In the genomic region with DNA sequence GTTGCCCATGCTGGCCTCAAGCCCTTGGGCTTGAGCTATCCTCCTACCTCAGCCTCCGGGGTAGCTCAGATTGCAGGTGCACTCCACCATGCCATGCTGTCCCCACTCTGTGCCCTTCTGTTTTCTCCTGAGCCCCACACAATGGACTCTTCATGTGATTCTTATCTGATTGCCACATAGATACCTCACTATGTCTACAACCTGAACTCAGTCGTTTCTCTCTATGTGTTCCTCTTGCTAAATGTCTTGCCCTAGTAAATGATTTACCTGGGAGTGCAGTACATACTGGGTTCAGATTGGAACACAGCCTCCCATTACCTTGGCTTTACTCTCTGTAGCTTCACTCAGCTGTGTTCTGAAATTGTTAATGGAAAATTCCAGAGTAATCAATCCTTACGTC, we compare ENCODE assay signal across 21 mouse cellular contexts. TPM values are rescaled to one million over a fixed set of nuclear protein-coding genes. Genes with fewer than 3 reads are reported as not detected.
DNase-seq lines count a peak whose midpoint lies in the region; ATAC-seq and TF ChIP-seq lines count a peak whose summit lies in the region.
"Had no signal": no experiment of that assay in that cellular context is flagged by ENCODE, and none has a peak within 500 bp of the region (broad histone marks: within the 10 kb centered on the region; RNA-seq: fewer than 3 reads in every experiment).

No protein-coding gene starts in this region.

- no peak overlapping the region for H3K9ac ChIP-seq in stomach, embryonic 14.5 days (replicated peaks; ENCODE audit: low read depth, low read length)
- H3K9ac ChIP-seq in stomach, postnatal 0 days (ENCODE audit: low read length): no peak overlapping the region
- H3K9ac ChIP-seq in liver, embryonic 13.5 days: no peak overlapping the region
- H3K9ac ChIP-seq: embryonic facial prominence, embryonic 13.5 days; limb, embryonic 12.5 days had no signal

- peak overlapping the region; percentile 32 for H3K27ac ChIP-seq in kidney, adult 2 months (ENCODE audit: insufficient read depth, low read depth, low read length)
- no peak overlapping the region for H3K27ac ChIP-seq in stomach, embryonic 14.5 days (ENCODE audit: low read length)
- H3K27ac ChIP-seq in stomach, postnatal 0 days (replicated peaks): no peak overlapping the region
- peak overlapping the region; percentile 74 for H3K27ac ChIP-seq in liver, embryonic 13.5 days
- H3K27ac ChIP-seq: embryonic facial prominence, embryonic 13.5 days; hindbrain, postnatal 0 days; limb, embryonic 12.5 days; macrophage; midbrain, embryonic 10.5 days had no signal

- H3K4me2 ChIP-seq in stomach, embryonic 14.5 days (replicated peaks; ENCODE audit: low read depth, low read length): no peak overlapping the region
- H3K4me2 ChIP-seq in stomach, postnatal 0 days (replicated peaks; ENCODE audit: low read depth): no peak overlapping the region
- no peak overlapping the region for H3K4me2 ChIP-seq in liver, embryonic 13.5 days
- H3K4me2 ChIP-seq: embryonic facial prominence, embryonic 13.5 days; limb, embryonic 12.5 days had no signal

- no peak for TF ChIP-seq POLR2A in kidney, adult 2 months (IDR thresholded peaks at IDR 0.05; ENCODE audit: low read depth, low read length)

- no peak overlapping the region for H3K4me3 ChIP-seq in kidney, adult 2 months (ENCODE audit: insufficient read depth, low read depth, low read length)
- no peak overlapping the region for H3K4me3 ChIP-seq in stomach, embryonic 14.5 days (ENCODE audit: low read depth, low read length)
- no peak overlapping the region for H3K4me3 ChIP-seq in stomach, postnatal 0 days (ENCODE audit: low read depth, low read length)
- no peak overlapping the region for H3K4me3 ChIP-seq in liver, embryonic 13.5 days (replicated peaks)
- H3K4me3 ChIP-seq: embryonic facial prominence, embryonic 13.5 days; limb, embryonic 12.5 days; midbrain, embryonic 10.5 days had no signal

- no peaks in the 10 kb centered on the region for H3K27me3 ChIP-seq in kidney, adult 2 months (replicated peaks; ENCODE audit: control insufficient read depth, insufficient read depth, low read length)
- no peaks in the 10 kb centered on the region for H3K27me3 ChIP-seq in stomach, embryonic 14.5 days (ENCODE audit: control insufficient read depth, insufficient read depth, low read length)
- H3K27me3 ChIP-seq in stomach, postnatal 0 days (ENCODE audit: control insufficient read depth, insufficient read depth, low read length): no peaks in the 10 kb centered on the region
- H3K27me3 ChIP-seq in liver, embryonic 13.5 days: no peaks in the 10 kb centered on the region
- H3K27me3 ChIP-seq: embryonic facial prominence, embryonic 13.5 days; limb, embryonic 12.5 days; Patski had no signal

- 52% methylated on average over 3 of the region's 3 CpGs for WGBS in kidney, adult 2 months
- WGBS in stomach, embryonic 14.5 days: 76% methylated on average over 3 of the region's 3 CpGs
- WGBS in stomach, postnatal 0 days: 77% methylated on average over 3 of the region's 3 CpGs
- WGBS in liver, embryonic 13.5 days (ENCODE audit: insufficient replicate concordance): 64% methylated on average over 3 of the region's 3 CpGs

- 0 out of 2 replicates have a peak, but pooled peaks have one; percentile 14 for ATAC-seq in stomach, embryonic 14.5 days (ENCODE audit: insufficient number of reproducible peaks, insufficient read depth, low FRiP score, low read depth)
- ATAC-seq in stomach, postnatal 0 days (ENCODE audit: low FRiP score, low TSS enrichment): no peak
- ATAC-seq in liver, embryonic 13.5 days (ENCODE audit: low read depth): peak; percentile 81
- ATAC-seq: CD4-positive, CD25-positive, alpha-beta regulatory T cell, adult 4 months; forebrain, embryonic 14.5 days; Patski had no signal

- no peaks in the 10 kb centered on the region for H3K9me3 ChIP-seq in stomach, embryonic 14.5 days (ENCODE audit: control insufficient read depth, low read depth, low read length)
- no peaks in the 10 kb centered on the region for H3K9me3 ChIP-seq in stomach, postnatal 0 days (ENCODE audit: control insufficient read depth, low read length)
- no peaks in the 10 kb centered on the region for H3K9me3 ChIP-seq in liver, embryonic 13.5 days (replicated peaks)
- H3K9me3 ChIP-seq: embryonic facial prominence, embryonic 13.5 days; midbrain, embryonic 10.5 days had no signal

- DNase-seq in kidney, adult 2 months: peak; percentile 78
- DNase-seq in kidney, postnatal 4 days: no peak
- DNase-seq in stomach, postnatal 0 days (ENCODE audit: low spot score): no peak
- no peak for DNase-seq in liver, embryonic 13.5 days
- no peak for DNase-seq in urinary bladder, adult 2 months (ENCODE audit: low spot score)
- DNase-seq in gastrocnemius, postnatal 4 days (ENCODE audit: low spot score in 2 of 2): no peak
- no peak for DNase-seq in frontal cortex, adult 2 months (ENCODE audit: extremely low spot score in 1 of 2, low spot score in 1 of 2)
- DNase-seq: cerebellum, postnatal 10 days; gastrocnemius, postnatal 25 days; retina, postnatal 1 day; right cerebral cortex, postnatal 4 days; thymus, postnatal 4 days had no signal

- peaks cover 24% of the 10 kb centered on the region for H3K4me1 ChIP-seq in kidney, adult 2 months (ENCODE audit: control insufficient read depth, insufficient read depth, low read length)
- no peaks in the 10 kb centered on the region for H3K4me1 ChIP-seq in stomach, embryonic 14.5 days (ENCODE audit: control insufficient read depth, insufficient read depth, low read length)
- no peaks in the 10 kb centered on the region for H3K4me1 ChIP-seq in stomach, postnatal 0 days (replicated peaks; ENCODE audit: control insufficient read depth, insufficient read depth)
- H3K4me1 ChIP-seq in liver, embryonic 13.5 days (replicated peaks): peaks cover 8% of the 10 kb centered on the region
- H3K4me1 ChIP-seq: embryonic facial prominence, embryonic 13.5 days; limb, embryonic 12.5 days had no signal

- no peak for TF ChIP-seq EP300 in stomach, postnatal 0 days (optimal IDR thresholded peaks at IDR 0.05)

- peaks cover 3% of the 10 kb centered on the region; the same call in 1 of the 2 replicates for H3K36me3 ChIP-seq in kidney, adult 2 months (ENCODE audit: control insufficient read depth, insufficient read depth, low read length)
- H3K36me3 ChIP-seq in stomach, embryonic 14.5 days (ENCODE audit: control insufficient read depth, insufficient read depth, low read length): peaks cover 7% of the 10 kb centered on the region; the same call in 1 of the 2 replicates
- peaks cover 3% of the 10 kb centered on the region; the same call in 1 of the 2 replicates for H3K36me3 ChIP-seq in stomach, postnatal 0 days (ENCODE audit: control insufficient read depth, insufficient read depth, low read length)
- H3K36me3 ChIP-seq in liver, embryonic 13.5 days: peaks cover 7% of the 10 kb centered on the region

- no peak for TF ChIP-seq CTCF in kidney, adult 2 months (conservative IDR thresholded peaks at IDR 0.05; ENCODE audit: insufficient read depth, insufficient read length, low read depth, low read length)
- no peak for TF ChIP-seq CTCF in stomach, postnatal 0 days (IDR thresholded peaks at IDR 0.05; ENCODE audit: low read depth)

RNA-seq across cellular contexts. Expression of gene Bphl, which starts 17.6 kb away (rescaled TPM):
- 392 and 418 TPM in 2 replicates for polyA plus RNA-seq in kidney, adult 2 months (2012; rRNA removed)
- polyA plus RNA-seq in stomach, embryonic 14.5 days (2014; fragmentation: Nextera tagmentation; extraction: Ambion mirVana): 36.1 and 38.4 TPM in 2 replicates
- 36.9 and 37.2 TPM in 2 replicates for polyA plus RNA-seq in stomach, postnatal 0 days (2015; fragmentation: Nextera tagmentation; extraction: Ambion mirVana)
- 32.3 and 37.9 TPM in 2 replicates for polyA plus RNA-seq in liver, embryonic 13.5 days (2015; fragmentation: Nextera tagmentation; extraction: Ambion mirVana)
- 51.3 and 71.5 TPM in 2 replicates for polyA plus RNA-seq in urinary bladder, adult 2 months (2012; rRNA removed)
- total RNA-seq in gastrocnemius, postnatal 4 days (2021): 10 to 100 TPM; 23.2 to 34.9 TPM
- 47.1 and 56.5 TPM in 2 replicates for polyA plus RNA-seq in frontal cortex, adult 2 months (2012; rRNA removed)

RNA-seq across cellular contexts. Expression of gene Tubb2a, which starts 22.8 kb away (rescaled TPM):
- polyA plus RNA-seq in kidney, adult 2 months (2012; rRNA removed): 152 and 164 TPM in 2 replicates
- polyA plus RNA-seq in stomach, embryonic 14.5 days (2014; fragmentation: Nextera tagmentation; extraction: Ambion mirVana): 213 and 217 TPM in 2 replicates
- polyA plus RNA-seq in stomach, postnatal 0 days (2015; fragmentation: Nextera tagmentation; extraction: Ambion mirVana): 187 and 196 TPM in 2 replicates
- 67.7 and 68.7 TPM in 2 replicates for polyA plus RNA-seq in liver, embryonic 13.5 days (2015; fragmentation: Nextera tagmentation; extraction: Ambion mirVana)
- polyA plus RNA-seq in urinary bladder, adult 2 months (2012; rRNA removed): 140 and 213 TPM in 2 replicates
- total RNA-seq in gastrocnemius, postnatal 4 days (2021): 100 to 1,000 TPM in 1 of 2 experiments, 10 to 100 TPM in 1; 99.9 to 117 TPM
- polyA plus RNA-seq in frontal cortex, adult 2 months (2012; rRNA removed): 1,752 and 1,773 TPM in 2 replicates

RNA-seq across cellular contexts. Expression of gene Serpinb6a, which starts 52.4 kb away (rescaled TPM):
- polyA plus RNA-seq in kidney, adult 2 months (2012; rRNA removed): 26.6 and 31.1 TPM in 2 replicates
- polyA plus RNA-seq in stomach, embryonic 14.5 days (2014; fragmentation: Nextera tagmentation; extraction: Ambion mirVana): 73.7 and 78.6 TPM in 2 replicates
- 82.7 and 83.1 TPM in 2 replicates for polyA plus RNA-seq in stomach, postnatal 0 days (2015; fragmentation: Nextera tagmentation; extraction: Ambion mirVana)
- 14.2 and 14.3 TPM in 2 replicates for polyA plus RNA-seq in liver, embryonic 13.5 days (2015; fragmentation: Nextera tagmentation; extraction: Ambion mirVana)
- polyA plus RNA-seq in urinary bladder, adult 2 months (2012; rRNA removed): 206 and 225 TPM in 2 replicates
- 10 to 100 TPM; 77.8 to 80.1 TPM for total RNA-seq in gastrocnemius, postnatal 4 days (2021)
- 44.8 and 45.7 TPM in 2 replicates for polyA plus RNA-seq in frontal cortex, adult 2 months (2012; rRNA removed)

RNA-seq across cellular contexts. Expression of gene Ripk1, which starts 52.8 kb away (rescaled TPM):
- polyA plus RNA-seq in kidney, adult 2 months (2012; rRNA removed): 7.4 and 7.6 TPM in 2 replicates
- polyA plus RNA-seq in stomach, embryonic 14.5 days (2014; fragmentation: Nextera tagmentation; extraction: Ambion mirVana): 20.2 and 24.3 TPM in 2 replicates
- 13.2 and 13.5 TPM in 2 replicates for polyA plus RNA-seq in stomach, postnatal 0 days (2015; fragmentation: Nextera tagmentation; extraction: Ambion mirVana)
- polyA plus RNA-seq in liver, embryonic 13.5 days (2015; fragmentation: Nextera tagmentation; extraction: Ambion mirVana): 11.6 and 12.5 TPM in 2 replicates
- polyA plus RNA-seq in urinary bladder, adult 2 months (2012; rRNA removed): 8.9 and 15.2 TPM in 2 replicates
- 10 to 100 TPM; 15.0 to 17.2 TPM for total RNA-seq in gastrocnemius, postnatal 4 days (2021)
- polyA plus RNA-seq in frontal cortex, adult 2 months (2012; rRNA removed): 4.3 and 4.5 TPM in 2 replicates

Comparison
In these comparisons a context has a peak if more than half of its experiments do, and no peak if none do; other contexts are left out.
1. H3K27ac ChIP-seq: peak in kidney, adult 2 months (single experiment) and liver, embryonic 13.5 days (single experiment); none in stomach, embryonic 14.5 days (single experiment) and stomach, postnatal 0 days (single experiment).